Mouse (Mus musculus): ENCODE measurements around the gene Slc39a11.

Slc39a11 gene

DNA sequence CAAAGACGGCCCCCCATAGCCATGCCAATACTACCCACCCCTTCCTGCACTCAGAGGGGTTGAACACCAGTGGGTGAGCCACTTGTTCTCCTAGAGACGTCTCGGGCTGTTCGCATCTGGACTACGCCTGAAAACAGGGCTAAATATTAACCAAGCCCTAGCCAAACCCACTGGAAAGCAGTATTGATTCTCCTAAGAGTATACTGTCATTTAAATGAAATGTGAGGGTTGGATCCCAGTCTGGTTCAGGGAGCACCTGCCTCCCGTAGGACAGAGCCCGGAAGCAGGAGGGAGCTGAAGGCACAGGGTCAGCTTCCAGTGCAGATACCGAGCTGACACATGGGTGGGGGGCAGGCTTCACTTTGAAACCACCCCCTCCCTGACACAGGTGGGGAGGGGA is 18.0 kb downstream of the Slc39a11 start:
- no peak for DNase-seq (ENCODE audit: low spot score)

DNA sequence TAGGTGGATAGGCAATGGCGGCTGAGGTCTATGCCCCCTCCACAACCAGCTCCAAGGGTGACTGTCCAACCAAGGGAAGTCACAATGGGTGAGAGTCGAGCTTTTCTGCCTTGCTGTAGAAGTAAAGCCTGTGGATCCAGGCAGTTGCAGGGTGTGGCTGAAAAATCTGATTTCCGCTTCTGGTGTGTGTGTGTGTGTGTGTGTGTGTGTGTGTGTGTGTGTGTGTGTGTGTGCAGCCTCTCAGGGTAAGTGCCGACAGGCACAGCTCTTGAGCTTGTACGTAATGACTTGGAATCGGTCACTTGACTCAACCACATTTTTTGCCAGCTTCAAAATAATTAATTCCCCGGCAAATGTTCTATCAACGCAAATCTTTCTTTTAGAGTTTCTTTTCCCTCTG is 18.6 kb downstream of the Slc39a11 start:
- DNase-seq (ENCODE audit: low spot score), result no peak

DNA sequence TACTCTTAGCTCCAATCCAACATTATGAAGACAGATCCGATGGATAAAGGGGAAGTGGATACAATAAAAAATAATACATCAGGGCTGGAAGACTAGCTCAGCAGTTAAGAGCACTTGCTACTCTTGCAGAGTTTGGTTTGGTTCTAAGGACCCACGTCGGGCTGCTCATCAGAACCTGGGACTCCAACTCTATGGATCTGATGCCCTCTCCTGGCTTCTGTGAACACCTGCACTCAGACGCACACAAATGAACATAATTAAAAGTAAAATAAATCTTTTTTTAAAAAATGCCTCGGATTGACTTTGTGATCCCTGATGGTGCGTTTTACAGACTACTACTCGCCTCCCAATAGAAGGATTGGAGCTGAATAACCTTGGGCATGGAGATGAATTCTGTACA is 19.2 kb downstream of the Slc39a11 start:
- peak; percentile 39 for DNase-seq (ENCODE audit: low spot score)

DNA sequence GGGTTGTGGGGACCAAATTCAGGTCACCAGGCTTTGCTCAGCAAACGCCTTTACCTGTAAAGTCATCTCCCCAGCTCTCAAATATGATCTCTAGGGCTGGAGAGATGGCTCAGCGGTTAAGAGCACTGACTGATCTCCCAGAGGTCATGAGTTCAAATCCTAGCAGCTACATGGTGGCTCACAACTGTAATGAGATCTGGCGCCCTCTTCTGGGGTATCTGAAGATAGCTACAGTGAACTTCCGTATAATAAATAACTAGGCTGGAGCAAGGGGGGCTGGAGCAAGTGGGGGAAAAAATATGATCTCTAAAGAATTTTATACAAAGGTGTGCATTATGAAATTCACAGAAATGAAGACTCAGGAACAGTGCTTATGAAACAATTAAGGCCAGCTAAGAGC is 22.1 kb downstream of the Slc39a11 start:
- DNase-seq (ENCODE audit: low spot score), result peak; percentile 56

DNA sequence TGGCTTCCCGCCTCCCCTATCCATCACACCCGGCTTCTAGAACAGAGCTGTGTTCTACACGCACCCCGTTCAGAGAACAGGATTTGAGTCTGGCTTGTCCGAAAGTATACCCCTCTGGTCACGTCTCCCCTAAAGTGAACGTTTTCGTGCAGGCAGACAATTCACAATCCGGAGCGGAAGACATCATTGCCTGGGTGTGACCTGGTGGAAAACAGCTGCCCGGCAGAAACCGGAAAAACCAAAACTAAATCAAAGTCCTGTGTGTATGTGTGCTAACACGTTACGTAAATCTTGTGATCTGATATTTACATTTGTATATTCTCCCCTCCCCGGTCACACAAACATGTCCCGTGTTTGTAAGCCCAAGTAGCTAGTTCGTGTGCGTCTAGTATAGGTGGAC is 24.4 kb downstream of the Slc39a11 start:
- no peak for DNase-seq (ENCODE audit: low spot score)

DNA sequence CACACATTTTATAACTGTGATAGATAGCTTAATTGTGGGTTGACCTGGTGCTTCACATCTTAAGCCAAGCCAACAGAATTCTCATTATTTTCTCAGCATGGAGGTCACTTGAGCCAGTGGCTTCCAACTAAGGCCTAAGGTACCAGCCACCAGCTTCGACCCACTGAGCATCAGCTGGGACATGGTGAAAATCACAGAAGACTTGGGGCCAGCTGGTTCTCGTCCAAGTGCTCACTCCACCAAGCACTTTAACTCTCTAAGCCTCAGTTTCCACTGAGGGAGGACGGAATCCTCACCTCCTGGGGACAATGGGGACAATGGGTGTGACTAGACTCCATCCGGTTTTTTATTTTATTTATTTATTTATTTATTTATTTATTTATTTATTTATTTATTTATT is 27.9 kb downstream of the Slc39a11 start:
- no peak for DNase-seq (ENCODE audit: low spot score)

DNA sequence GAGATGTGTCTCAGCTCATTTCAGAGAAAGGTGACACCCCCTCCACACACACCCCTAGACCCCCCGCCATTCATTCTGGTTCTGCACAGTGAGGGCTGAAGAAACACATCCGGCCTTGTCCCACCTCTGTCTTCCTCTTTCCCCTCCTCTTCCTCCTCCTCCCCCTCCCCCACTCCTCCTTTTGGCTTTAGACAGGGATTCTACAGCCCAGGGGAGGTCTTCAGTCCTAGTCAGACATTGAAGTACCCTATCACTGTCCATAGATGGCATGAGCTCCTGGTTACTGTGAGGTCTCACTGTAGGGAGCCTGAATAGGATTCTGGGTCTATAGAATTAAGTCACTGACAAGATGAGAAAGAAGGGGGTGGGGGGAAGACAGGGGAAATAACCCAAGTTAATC is 28.9 kb downstream of the Slc39a11 start:
- DNase-seq (ENCODE audit: low spot score), result no peak

DNA sequence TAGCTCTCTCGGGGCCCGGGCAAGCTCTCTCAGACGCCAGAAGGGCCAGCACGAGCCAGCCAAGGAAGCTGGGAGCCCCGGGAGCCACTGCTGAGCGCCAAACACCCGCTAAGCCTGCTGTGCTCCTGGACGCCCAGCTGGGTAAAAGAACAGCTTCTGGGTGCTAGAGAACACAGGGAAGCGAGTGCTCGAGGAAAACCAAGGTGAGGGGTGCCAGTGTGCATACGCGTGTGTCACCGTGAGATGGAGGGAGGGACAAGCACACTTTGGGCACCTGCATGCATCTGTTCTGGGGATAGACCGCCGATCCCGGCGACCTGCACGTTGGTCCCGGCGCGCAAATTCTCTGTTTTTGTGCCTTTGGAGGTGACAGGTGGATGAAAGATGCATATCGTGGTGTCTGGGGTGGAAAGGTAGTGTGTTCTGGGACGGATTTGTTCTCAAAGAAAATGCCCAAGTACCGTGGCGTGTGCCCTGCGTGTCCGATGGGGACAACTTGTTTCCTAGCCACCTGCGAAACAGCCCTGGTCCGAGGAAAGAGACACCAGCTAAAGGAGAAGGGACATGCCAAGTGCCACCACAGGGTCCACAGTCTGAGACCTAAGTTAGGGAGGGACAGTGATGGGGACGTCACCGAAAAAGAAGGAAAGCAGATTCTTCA is 30.3 kb downstream of the Slc39a11 start:
- no peak for DNase-seq (ENCODE audit: low spot score)

DNA sequence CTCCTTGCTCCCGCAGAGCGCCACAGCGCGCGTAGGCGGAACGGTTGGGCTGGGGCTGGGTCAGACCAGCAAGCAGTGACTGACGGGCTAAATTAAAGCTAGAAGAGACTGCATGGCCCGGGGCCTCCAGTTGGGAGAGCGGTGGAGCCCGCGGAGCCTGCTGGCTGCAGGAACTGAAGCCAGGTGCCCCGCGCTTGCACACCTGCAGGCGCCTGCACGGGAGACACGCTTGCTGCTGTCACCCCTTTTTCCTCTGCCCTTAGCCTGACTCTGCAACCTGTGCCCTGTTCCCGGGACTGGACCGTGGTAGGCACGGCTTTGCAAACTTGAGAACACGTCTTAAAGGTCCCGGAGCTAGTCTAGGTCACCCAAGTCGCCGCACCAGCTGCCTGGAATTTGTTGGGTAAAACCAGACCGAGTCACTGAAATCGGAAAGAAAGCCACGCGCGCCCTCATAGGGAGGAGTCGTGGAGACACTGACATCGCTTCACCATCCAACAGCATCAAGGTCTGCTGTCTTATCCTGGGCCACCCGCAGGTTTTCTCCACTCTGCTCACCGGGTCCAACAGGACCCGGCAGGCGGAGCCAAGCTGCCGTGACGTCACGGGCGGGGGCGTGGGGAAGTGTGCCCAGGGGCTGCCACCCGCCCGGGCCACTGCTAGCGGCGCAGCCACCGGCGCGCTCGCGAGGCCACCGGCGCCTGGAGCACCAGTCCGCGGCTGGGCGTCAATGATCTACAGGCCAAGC is 31.0 kb downstream of the Slc39a11 start, which contains the start of gene Sstr2:
Gene Sstr2, plus strand, starts transcription at position 671 of the 748 bp plus-strand sequence.
- peak; percentile 71 for DNase-seq (ENCODE audit: low spot score)

DNA sequence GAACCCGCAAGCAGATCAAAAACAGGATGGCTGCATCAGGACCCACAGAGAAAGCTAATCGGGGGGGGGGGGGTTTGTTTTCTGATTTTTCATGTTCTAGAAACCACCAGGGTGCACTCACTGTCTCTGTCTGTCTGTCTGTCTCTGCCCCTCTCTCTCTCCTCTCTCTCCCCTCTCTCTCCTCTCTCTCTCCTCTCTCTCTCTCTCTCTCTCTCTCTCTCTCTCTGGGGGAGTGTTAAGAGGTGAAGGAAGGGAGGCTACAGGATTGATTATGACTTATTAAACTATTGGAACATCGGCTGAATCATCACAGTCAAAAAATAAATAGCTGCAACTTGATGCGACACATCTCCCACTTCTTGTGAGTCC is 31.6 kb downstream of the Slc39a11 start:
- no peak for DNase-seq (ENCODE audit: low spot score)

DNA sequence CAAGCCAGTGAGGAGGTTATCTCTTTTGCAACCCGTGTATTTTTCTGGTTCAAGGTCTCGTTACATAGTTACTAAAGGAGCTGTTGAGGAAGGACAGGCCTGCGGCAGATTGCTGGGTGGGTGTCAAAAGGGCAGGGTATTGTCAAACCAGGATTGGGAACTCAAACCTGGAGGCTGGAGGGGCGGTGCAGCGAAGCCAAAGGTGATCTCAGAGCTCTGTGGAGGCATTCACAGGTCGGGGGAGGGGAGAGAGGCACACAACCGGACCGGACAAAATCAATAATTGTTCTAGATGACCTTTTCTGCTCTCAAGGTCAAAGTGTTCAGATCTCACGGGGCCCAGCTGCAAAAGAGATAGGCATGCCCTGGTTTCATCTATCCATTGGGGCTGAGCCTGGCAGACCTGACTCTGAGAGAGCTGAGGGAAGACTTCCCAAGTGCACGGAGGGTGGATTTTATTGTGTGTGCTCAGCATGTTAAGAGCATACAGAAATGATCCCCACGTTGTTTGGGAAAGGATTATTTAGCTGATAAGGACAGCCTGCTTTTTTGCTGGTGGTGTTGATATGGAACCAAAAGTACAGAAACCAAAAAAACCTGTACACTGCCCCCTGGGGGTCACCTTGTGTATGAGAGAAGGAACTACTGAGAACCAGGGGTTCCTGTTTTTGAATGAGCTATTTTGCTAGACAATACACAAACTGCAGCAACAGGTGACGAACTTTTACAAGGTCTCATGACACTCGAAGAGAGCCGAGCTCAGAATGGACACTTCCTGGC is 32.6 kb downstream of the Slc39a11 start:
- DNase-seq (ENCODE audit: low spot score), result peak; percentile 87

DNA sequence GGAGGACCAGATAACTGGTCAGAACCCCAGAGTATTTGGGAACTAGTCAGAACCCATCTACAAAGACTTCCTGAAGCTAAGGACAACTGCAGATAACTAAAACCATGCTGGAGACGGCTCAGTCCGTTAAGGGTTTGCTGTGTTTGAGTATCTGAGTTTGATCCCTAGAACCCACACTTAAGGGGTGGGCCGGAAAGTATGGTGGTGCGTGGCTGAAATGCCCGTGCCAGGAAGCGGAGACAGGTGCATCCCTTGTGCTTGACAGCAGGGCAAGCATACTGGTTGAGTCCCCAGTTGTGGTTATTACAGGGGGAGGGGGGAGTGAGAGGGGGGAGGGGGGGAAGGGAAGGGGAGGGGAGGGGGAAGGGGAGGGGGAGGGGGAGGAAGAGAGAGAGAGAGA is 35.4 kb downstream of the Slc39a11 start:
- DNase-seq (ENCODE audit: low spot score), result no peak

DNA sequence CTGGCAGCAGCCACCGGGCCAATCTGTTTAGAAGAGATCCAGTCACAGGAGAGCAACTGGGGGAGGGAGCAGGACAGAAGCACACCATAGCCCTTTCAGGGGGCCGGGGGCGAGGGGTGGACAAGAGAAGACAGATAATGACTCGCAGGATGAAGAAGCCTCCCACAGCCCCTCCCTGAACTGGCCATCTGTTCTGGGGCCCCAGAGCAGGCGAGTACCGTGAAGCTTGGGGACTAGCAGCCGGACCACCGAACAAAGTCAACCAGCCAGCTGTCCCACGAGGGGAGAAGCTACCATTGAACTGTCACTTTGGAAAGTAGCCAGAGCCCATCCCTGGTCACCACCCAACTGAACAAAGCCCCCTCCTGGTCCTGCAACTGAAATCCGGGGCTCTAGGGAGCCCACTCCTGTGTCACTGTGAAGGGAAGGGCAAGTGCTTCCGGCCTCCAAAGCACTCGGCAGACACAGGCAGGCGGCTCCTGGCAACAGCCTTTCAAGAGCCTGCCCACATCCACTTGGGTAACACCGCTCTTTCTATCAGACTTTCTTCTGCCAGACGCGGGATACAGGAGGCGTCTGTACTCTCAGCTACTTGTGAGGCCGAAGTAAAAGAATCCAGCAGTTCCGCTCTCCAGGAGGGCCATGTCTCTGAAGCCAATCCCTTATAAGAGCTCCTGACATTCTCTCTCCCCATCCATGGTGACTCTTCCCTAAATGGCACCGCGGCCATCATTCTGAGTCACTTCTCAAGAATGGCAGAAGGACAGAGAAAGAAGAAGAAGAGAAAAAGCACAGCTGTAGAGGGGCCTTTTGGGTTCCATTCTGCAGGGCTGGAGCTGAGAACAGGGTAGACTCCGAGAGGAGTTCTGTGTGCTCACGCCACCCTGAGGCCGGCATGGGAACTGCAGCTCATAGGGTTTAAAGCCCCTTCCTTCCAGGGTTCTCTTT is 37.9 kb downstream of the Slc39a11 start:
- peak; percentile 87 for DNase-seq (ENCODE audit: low spot score)

DNA sequence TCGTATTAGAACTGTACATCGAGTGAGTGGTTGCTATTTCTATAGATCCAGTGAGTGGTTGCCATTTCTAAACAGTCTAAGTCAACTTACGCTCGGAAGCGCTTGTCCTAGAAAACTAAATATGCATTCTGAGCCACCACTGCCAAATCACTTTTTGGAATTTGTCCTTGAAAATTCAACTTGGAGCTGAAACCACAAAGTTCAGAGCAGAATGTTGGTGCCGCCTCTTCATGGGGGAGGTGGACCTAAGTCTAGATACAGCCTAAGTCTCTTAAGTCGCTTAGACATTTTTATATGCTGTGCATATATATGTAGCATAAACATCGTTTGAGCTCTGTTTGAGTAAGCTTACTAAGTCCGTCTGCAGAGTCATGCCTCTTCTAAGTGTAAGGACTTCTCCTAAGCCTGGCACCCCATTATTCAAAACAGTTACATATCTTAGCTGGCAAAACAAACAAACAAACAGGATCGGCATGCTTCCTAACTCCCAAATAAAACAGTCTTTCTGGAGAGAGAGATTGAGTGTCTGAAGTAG is 38.7 kb downstream of the Slc39a11 start:
- no peak for DNase-seq (ENCODE audit: low spot score)

DNA sequence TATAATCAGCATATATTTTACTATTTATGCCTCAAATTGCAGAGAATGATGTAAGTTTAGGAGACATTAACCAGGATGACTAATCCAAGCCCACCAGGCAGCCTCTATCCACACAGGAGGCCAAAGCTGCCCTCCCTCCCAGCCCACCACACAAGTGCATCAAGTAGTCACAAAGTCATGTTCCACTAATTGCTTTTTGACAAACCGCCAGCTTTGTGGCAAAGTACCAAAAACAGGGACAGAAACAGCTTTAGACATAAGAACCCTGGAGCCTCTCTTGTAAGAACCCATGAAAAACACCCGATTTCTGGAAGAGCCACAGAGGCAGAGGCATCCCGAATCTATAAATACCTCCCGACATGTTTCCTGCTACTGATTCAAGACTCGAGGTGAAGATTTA is 39.6 kb downstream of the Slc39a11 start:
- DNase-seq (ENCODE audit: low spot score), result no peak

DNA sequence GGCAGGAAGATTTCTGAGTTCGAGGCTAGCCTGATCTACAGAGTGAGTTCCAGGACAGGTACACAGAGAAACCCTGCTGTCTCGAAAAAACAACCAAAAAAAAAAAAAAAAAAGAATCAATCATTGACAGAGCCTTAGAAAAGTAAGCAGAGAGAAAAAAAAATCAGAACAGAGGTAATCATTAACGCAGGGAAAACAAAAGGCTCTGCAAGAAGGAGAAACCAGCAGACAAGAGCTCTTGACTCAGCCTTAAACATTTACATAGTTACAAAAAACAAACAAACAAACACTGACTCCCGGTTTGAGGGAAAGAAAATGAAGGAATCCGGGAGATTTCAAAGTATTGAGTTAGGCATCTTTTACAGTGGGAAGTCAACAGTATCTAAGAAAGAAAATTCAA is 40.3 kb downstream of the Slc39a11 start:
- no peak for DNase-seq (ENCODE audit: low spot score)

DNA sequence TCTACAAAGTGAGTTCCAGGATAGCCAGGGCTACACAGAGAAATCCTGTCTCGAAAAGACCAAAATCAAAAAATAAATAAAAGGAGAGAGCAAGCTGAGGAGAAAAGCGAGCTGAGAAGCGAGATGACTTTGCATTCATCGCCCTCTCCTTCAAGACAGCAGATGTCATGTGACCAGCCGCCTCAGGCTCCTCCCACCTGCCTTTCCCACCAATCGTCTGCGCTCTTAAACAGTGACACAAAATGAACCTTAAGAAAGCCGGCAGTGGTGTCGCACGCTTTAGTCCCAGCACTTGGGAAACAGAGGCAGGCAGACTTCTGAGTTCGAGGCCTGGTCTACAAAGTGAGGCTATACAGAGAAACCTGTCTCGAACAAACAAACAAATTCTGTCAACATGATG is 42.3 kb downstream of the Slc39a11 start:
- DNase-seq (ENCODE audit: low spot score), result no peak

DNA sequence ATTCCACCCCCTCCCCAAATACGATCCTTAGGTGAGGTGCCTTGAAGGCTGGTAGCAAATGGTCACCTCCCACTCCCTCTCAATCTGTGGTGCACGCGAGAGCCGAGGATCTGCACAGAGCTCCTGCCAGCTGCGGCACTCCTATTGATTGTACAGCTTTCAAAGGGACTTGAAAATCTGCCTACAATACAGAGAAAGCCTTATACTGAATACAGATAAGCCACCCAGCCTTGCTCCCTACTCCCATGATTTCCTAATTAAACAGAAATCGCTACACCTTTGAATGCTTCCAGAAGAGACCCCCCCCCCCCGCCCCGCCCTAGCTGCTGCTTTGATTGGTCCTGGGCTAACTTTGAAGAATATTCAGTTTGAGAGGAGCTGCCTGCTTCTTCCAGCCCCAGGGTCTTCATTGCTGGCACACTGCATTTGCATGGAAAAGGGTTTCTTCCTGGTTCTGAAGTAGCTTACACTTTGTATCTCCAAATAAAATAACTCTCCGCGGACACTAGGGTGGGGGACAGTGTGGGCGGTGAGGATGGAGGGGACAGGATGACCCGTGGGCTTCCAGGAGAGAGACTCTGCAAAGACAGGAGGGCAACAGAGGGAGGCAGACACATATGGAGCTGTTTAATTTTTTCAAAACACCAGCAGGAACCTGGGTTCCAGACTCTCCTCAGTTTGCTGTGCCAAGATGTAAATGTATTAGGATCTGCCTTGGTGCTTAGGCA is 48.1 kb downstream of the Slc39a11 start:
- no peak for DNase-seq (ENCODE audit: low spot score)

DNA sequence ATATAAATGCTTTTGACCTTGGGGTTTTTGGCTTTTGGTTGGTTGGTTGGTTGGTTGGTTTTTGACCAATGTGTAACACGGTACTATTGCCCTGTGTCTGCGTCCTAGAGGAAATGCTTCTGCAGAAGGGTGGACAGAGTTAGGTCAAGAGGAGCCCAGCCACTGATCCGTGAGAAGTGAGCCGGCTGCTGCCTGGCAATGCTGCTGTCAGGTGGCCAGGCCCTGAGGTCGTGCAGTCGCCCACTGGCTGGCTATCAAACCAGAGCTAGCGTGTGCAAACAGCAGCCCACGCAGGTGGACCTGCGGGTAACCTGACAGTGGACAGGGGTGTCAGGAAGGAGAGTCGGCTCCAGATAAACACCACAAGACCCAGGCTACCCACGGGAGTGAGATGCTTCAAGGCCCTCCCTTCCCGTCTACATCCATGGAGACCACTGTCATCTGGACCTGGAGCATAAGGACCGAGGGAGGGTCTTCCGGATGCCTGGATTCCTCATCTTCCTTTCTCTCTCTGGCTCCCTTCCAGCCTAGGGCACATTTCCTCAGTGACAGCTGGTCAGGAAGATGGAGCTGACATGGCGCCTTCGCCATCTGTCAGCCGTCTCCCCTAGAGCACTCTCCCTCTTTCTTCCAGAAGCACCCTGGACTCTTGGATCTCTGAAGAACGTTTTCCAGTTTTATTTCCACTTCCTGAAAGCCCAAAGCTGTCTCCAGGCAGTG is 49.2 kb downstream of the Slc39a11 start:
- DNase-seq (ENCODE audit: low spot score), result no peak

DNA sequence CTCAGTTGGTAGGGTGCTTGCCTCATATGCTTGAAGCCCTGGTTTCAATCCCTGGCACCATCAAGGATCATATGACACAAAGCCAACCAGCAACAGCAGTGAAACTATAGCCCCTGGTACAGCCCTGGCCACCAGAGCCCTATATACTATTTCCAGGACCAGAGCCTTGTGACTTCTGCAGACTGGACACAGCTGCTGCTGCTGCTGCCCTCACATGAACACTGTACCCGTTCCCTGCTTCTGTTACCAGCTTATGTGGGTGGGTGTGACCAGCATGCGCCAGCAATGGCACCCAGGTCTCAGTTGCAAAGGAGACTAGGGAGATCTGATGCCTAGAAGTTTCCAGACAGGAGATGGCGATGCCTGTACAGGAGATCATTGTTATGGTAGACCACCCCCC is 52.2 kb downstream of the Slc39a11 start:
- no peak for DNase-seq (ENCODE audit: low spot score)
